Mouse (Mus musculus): ENCODE results near the gene Cln6. TPM values are rescaled to one million over a fixed set of nuclear protein-coding genes. Genes with fewer than 3 reads are reported as not detected.
A peak's percentile ranks its signal among the peaks of the same experiment; 100 is the strongest.

Cln6 gene
- total and polyA plus RNA-seq, 3 experiments: 29.4 to 52.1 TPM; not detected in 1

DNA sequence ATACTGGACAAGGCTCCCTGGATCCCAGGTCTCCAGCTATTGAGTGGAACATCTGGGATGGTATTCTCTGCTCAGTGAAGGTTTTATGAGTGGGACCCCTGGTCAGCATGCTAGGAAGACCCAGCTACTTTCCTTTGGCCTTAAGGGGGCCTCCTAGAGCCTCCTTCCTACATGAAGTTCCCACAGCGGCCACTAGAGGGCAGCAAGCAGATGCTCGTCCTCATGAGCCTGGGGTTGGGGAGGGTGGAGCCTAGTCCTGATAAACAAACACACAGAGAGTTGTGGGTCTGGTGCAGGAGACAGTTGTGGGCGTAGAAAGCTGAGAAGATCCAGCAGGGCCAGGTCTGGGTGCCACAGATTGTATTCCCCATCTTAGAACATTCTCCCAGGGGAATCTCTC lies 9.1 kb downstream of the Cln6 start:
- H3K27me3 ChIP-seq (ENCODE audit: control insufficient read depth in 1 of 2, insufficient read depth in 2 of 2, low read length in 2 of 2): no peaks in the 10 kb centered on the region
- TF ChIP-seq HCFC1 (IDR thresholded peaks at IDR 0.05; ENCODE audit: low read depth, low read length) (peak; percentile 32; the same call in 1 of the 2 replicates), SMC3 (IDR thresholded peaks at IDR 0.05; ENCODE audit: low read depth, low read length) (peak; percentile 93), MXI1 (IDR thresholded peaks at IDR 0.05; ENCODE audit: low read depth, low read length) (no peak), MYC (IDR thresholded peaks at IDR 0.05; ENCODE audit: low read depth, low read length) (peak; percentile 37; the same call in 1 of the 2 replicates), CHD1 (IDR thresholded peaks at IDR 0.05; ENCODE audit: low read depth, low read length) (no peak), CTCF (IDR thresholded peaks at IDR 0.05 in 2 of 3, conservative IDR thresholded peaks at IDR 0.05 in 1 of 3; ENCODE audit: control insufficient read depth in 1 of 3, insufficient read depth in 1 of 3, low read depth in 2 of 3, low read length in 3 of 3, poor library complexity in 1 of 3, severe bottlenecking in 1 of 3) (peak in 2 of 3 experiments; percentile 97 to 100; a peak in 5 of 6 replicates), ETS1 (IDR thresholded peaks at IDR 0.05; ENCODE audit: low read depth, low read length) (no peak), USF2 (IDR thresholded peaks at IDR 0.05; ENCODE audit: borderline replicate concordance in 1 of 2, insufficient read depth in 1 of 2, low read depth in 1 of 2, low read length in 2 of 2) (no peak), SIN3A (IDR thresholded peaks at IDR 0.05; ENCODE audit: low read length) (peak; percentile 67), MAZ (IDR thresholded peaks at IDR 0.05; ENCODE audit: low read depth, low read length) (peak; percentile 67; the same call in 1 of the 2 replicates), USF1 (IDR thresholded peaks at IDR 0.05; ENCODE audit: low read depth, low read length) (no peak), RAD21 (IDR thresholded peaks at IDR 0.05; ENCODE audit: low read depth, low read length) (peak; percentile 85), GATA1 (IDR thresholded peaks at IDR 0.05; ENCODE audit: low read depth, low read length) (0 out of 2 replicates have a peak, but pooled peaks have one; percentile 14), BHLHE40 (IDR thresholded peaks at IDR 0.05; ENCODE audit: borderline replicate concordance, low read depth, low read length) (peak; percentile 37; the same call in 1 of the 2 replicates), ZKSCAN1 (IDR thresholded peaks at IDR 0.05; ENCODE audit: low read depth, low read length) (no peak), ZC3H11A (IDR thresholded peaks at IDR 0.05; ENCODE audit: low read depth, low read length) (peak; percentile 84), ELF1 (IDR thresholded peaks at IDR 0.05; ENCODE audit: low read depth, low read length) (peak; percentile 57; the same call in 1 of the 2 replicates), MEF2A (IDR thresholded peaks at IDR 0.05; ENCODE audit: extremely low read depth, insufficient replicate concordance, low read depth, low read length, poor library complexity, severe bottlenecking) (no peak)
- no peak overlapping the region for H3K27ac ChIP-seq (ENCODE audit: control insufficient read depth, low read depth, low read length)
- DNase-seq (ENCODE audit: low read depth, low spot score): peak; percentile 89
- H3K79me2 ChIP-seq (ENCODE audit: control insufficient read depth, insufficient read depth, low read length, poor library complexity): no peaks in the 10 kb centered on the region
- H3K9me3 ChIP-seq (replicated peaks; ENCODE audit: insufficient read depth, low read length): no peaks in the 10 kb centered on the region
- no peaks in the 10 kb centered on the region for H3K4me1 ChIP-seq (ENCODE audit: control insufficient read depth in 1 of 2, insufficient read depth in 2 of 2, low read length in 2 of 2)
- no peaks in the 10 kb centered on the region for H3K36me3 ChIP-seq (ENCODE audit: control insufficient read depth in 1 of 2, insufficient read depth in 2 of 2, low read length in 2 of 2)
- no peak overlapping the region for H3K4me3 ChIP-seq (ENCODE audit: control insufficient read depth in 1 of 2, insufficient read depth in 1 of 2, low read depth in 2 of 2, low read length in 2 of 2)
- no peak overlapping the region for H3K9ac ChIP-seq (ENCODE audit: control insufficient read depth, low read depth, low read length, poor library complexity, severe bottlenecking)

GRCm38 (mm10) chr9:62848641-62849040 lies 10.1 kb downstream of the Cln6 start:
- TF ChIP-seq CTCF (IDR thresholded peaks at IDR 0.05 in 2 of 3, conservative IDR thresholded peaks at IDR 0.05 in 1 of 3; ENCODE audit: control insufficient read depth in 1 of 3, insufficient read depth in 1 of 3, low read depth in 2 of 3, low read length in 3 of 3, poor library complexity in 1 of 3, severe bottlenecking in 1 of 3): no peak
- no peak for TF ChIP-seq HCFC1 (IDR thresholded peaks at IDR 0.05; ENCODE audit: low read depth, low read length)
- TF ChIP-seq ELF1 (IDR thresholded peaks at IDR 0.05; ENCODE audit: low read depth, low read length): no peak
- no peak for TF ChIP-seq NELFE (IDR thresholded peaks at IDR 0.05; ENCODE audit: low read depth, low read length)
- TF ChIP-seq CHD1 (IDR thresholded peaks at IDR 0.05; ENCODE audit: low read depth, low read length): no peak
- TF ChIP-seq SMC3 (IDR thresholded peaks at IDR 0.05; ENCODE audit: low read depth, low read length): no peak
- no peak for TF ChIP-seq MAFK (IDR thresholded peaks at IDR 0.05; ENCODE audit: borderline replicate concordance, low read depth, low read length)
- TF ChIP-seq TBP (IDR thresholded peaks at IDR 0.05; ENCODE audit: low read depth, low read length): no peak
- no peak for TF ChIP-seq USF1 (IDR thresholded peaks at IDR 0.05; ENCODE audit: low read depth, low read length)
- TF ChIP-seq E2F4 (IDR thresholded peaks at IDR 0.05; ENCODE audit: borderline replicate concordance, low read depth, low read length): no peak
- TF ChIP-seq MAX (IDR thresholded peaks at IDR 0.05; ENCODE audit: low read length): no peak
- no peak for TF ChIP-seq POLR2AphosphoS5 (IDR thresholded peaks at IDR 0.05; ENCODE audit: borderline replicate concordance, low read depth, low read length)
- no peaks in the 10 kb centered on the region for H3K36me3 ChIP-seq (ENCODE audit: control insufficient read depth in 1 of 2, insufficient read depth in 2 of 2, low read length in 2 of 2)
- H3K4me1 ChIP-seq (ENCODE audit: control insufficient read depth in 1 of 2, insufficient read depth in 2 of 2, low read length in 2 of 2): no peaks in the 10 kb centered on the region

More at GRCm38 (mm10) chr9:62848641-62849040, 10.1 kb downstream of the Cln6 start:
- Histone ChIP-seq H3K27me3 (ENCODE audit: control insufficient read depth in 1 of 2, insufficient read depth in 2 of 2, low read length in 2 of 2) (no peaks in the 10 kb centered on the region), H3K4me3 (ENCODE audit: control insufficient read depth in 1 of 2, insufficient read depth in 1 of 2, low read depth in 2 of 2, low read length in 2 of 2) (no peak overlapping the region), H3K9me3 (replicated peaks; ENCODE audit: insufficient read depth, low read length) (no peaks in the 10 kb centered on the region), H3K27ac (ENCODE audit: control insufficient read depth, low read depth, low read length) (no peak overlapping the region), H3K9ac (ENCODE audit: control insufficient read depth, low read depth, low read length, poor library complexity, severe bottlenecking) (no peak overlapping the region), H3K79me2 (ENCODE audit: control insufficient read depth, insufficient read depth, low read length, poor library complexity) (no peaks in the 10 kb centered on the region)
- DNase-seq (ENCODE audit: low read depth, low spot score): no peak

All from MEL (cell line).